Mouse (Mus musculus) cerebellum, postnatal 10 days (tissue): ENCODE results near the gene Ddrgk1.
"Not testable (repeated sequence)": the region's sequence is repeated elsewhere in the genome, so short reads cannot be mapped to it uniquely, and the experiment has no call there.

Experiments
- DNase-seq, 2 experiments: peaks; one replicate each; pipeline ENCODE4 v3.0.0; 2021; ENCODE audit warnings: mixed read lengths in 2 of 2

Ddrgk1 gene

GRCm38 (mm10) chr2:130653303-130653702 is 11.2 kb downstream of the Ddrgk1 start:
- no peak for DNase-seq

GRCm38 (mm10) chr2:130649028-130649427 is 15.4 kb downstream of the Ddrgk1 start:
- DNase-seq, result not testable (repeated sequence)

GRCm38 (mm10) chr2:130645198-130645597 is 19.3 kb downstream of the Ddrgk1 start:
- DNase-seq, result no peak

- peak; percentile 98 to 99 for DNase-seq
Observed at GRCm38 (mm10) chr2:130642684-130643369, 21.6 kb downstream of the Ddrgk1 start, which contains the start of gene Lzts3. Gene Lzts3, minus strand, starts transcription at chr2:130642803.

- DNase-seq, result no peak
Observed at GRCm38 (mm10) chr2:130642197-130642660, 22.2 kb downstream of the Ddrgk1 start.

- DNase-seq, result peak in 1 of 2 experiments; percentile 48
Observed at GRCm38 (mm10) chr2:130641351-130642025, 23.0 kb downstream of the Ddrgk1 start.

GRCm38 (mm10) chr2:130639276-130639675 is 25.2 kb downstream of the Ddrgk1 start:
- DNase-seq, result peak in 1 of 2 experiments; percentile 27

GRCm38 (mm10) chr2:130638101-130638611 is 26.3 kb downstream of the Ddrgk1 start:
- DNase-seq, result peak in 1 of 2 experiments; percentile 41

GRCm38 (mm10) chr2:130635847-130636246 is 28.6 kb downstream of the Ddrgk1 start:
- peak; percentile 34 to 62 for DNase-seq

GRCm38 (mm10) chr2:130634739-130635411 is 29.6 kb downstream of the Ddrgk1 start:
- DNase-seq, result peak; percentile 57 to 66

- DNase-seq, result peak; percentile 97 to 98
Observed at GRCm38 (mm10) chr2:130634006-130634738, 30.3 kb downstream of the Ddrgk1 start.

- DNase-seq, result peak; percentile 53 to 57
Observed at GRCm38 (mm10) chr2:130632887-130633675, 31.4 kb downstream of the Ddrgk1 start.

GRCm38 (mm10) chr2:130632416-130632815 is 32.0 kb downstream of the Ddrgk1 start:
- peak; percentile 69 to 78 for DNase-seq

GRCm38 (mm10) chr2:130629839-130630203 is 34.6 kb downstream of the Ddrgk1 start, which contains the start of the genes Fastkd5 and Ubox5:
Gene Fastkd5, minus strand, starts transcription at chr2:130630027.
Gene Ubox5, minus strand, starts transcription at chr2:130630038.
- peak; percentile 94 to 97 for DNase-seq

- DNase-seq, result no peak
Observed at GRCm38 (mm10) chr2:130629080-130629838, 35.2 kb downstream of the Ddrgk1 start.

- peak; percentile 40 to 43 for DNase-seq
Observed at GRCm38 (mm10) chr2:130628424-130628823, 36.0 kb downstream of the Ddrgk1 start.

- no peak for DNase-seq
Observed at GRCm38 (mm10) chr2:130618972-130619371, 45.5 kb downstream of the Ddrgk1 start.

- DNase-seq, result peak; percentile 64 to 67
Observed at GRCm38 (mm10) chr2:130613091-130613490, 51.4 kb downstream of the Ddrgk1 start.
